Mouse (Mus musculus) urinary bladder, postnatal 4 days (tissue): ENCODE data around the gene Zfp263.
A peak's percentile ranks its signal among the peaks of the same experiment; 100 is the strongest.

Experiments
- DNase-seq, 2 experiments: peaks; one replicate each; pipeline ENCODE4 v3.0.0; 2021 to 2022; ENCODE audit warnings: low spot score in 2 of 2

Zfp263 gene

DNA sequence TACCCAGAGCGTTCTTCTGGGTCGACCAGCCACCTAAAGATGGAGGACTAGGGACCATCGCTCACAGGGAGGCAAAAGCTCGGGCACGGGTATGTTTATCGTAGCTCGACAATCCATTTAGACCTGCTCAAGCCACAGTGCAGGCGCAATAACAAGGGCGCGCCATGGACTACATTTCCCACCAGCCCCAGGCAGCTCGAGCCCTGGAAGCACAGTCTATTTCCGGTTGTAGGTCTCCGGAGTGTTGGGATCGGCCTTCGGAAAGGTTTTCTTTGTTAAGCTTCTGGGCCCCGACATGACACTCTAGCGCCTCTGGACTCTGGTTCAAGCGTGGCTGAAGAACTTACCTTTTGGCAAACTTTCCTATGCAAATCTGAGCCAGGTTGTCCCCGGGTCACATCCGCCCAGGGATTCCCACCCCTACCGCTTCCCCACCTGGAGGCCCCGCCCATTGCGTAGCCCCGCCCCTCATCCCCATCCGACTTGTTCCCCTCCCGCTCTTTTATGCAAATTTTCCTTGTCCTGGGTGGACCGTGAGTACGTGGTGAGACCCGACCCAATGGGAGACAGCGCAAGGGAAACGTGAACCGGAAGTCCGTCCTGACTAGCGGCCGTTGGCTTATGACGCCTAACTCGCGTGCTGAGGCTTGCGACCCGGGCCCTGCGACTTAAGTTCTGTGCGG is at the start of gene Zfp263:
Gene Zfp263, plus strand, starts transcription at position 591 of the 683 bp plus-strand sequence.
- peak; percentile 85 to 88 for DNase-seq

DNA sequence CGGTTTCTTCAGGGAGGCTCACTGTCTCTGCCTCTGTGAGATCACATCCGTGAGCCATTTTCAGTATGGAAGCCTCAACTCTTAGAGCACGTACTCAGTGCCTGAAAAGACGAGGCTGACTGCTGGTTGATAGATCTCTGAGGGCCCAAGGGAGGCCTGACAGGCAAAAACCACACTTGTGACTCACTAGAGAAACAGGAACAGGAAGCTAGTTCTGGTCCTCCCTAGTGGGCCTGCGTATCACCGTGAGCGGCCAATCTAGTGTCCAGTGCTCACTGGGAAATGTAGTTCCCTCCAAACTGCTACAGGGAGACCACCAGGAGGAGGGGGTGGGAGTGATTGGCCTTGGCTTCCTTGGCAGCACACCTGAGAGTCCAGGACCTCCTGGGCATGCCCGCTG is 44.6 kb upstream of the Zfp263 start:
- no peak for DNase-seq

- no peak for DNase-seq
Measured at GRCm38 (mm10) chr16:3700893-3701292, 43.0 kb upstream of the Zfp263 start.

GRCm38 (mm10) chr16:3706680-3707079 is 37.2 kb upstream of the Zfp263 start:
- DNase-seq = no peak

DNA sequence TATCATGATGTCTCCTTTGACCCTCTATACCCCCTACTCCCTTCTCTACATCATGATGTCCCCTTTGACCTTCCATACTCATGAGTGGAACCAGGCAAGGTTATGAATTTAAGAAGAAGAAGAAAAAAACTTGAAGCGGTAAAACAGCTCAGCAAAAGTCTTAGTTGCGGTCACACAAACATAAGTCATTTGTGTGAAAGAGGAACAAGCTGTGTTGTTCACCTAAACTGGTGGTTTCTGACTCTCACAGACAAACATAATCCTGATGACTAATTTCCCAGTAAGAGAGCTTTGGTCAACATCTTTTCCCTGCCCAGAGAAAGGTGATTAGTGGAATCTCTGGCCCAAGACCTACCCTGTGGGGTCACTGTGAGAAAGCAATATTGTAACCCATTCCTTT is 29.2 kb upstream of the Zfp263 start:
- no peak for DNase-seq

DNA sequence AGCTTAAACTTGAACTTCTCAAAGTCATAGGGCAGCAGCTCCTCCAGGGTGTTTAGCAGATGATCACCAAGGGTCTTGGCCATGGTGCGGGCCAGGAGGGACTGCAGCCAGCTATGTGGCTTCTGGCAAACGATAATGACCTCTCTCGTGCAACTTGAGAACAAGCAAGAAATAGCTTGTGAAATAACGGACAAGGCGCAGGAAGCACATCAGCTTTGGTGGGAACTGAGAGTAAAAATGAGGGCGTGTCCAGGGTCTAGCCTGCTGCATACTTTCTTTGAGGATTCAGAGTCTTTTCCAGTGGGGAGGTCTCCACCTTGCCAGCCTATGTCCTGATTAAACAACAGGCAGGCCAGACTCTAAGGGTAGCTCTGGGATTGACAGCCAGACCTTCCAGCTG is 25.9 kb upstream of the Zfp263 start, which contains the start of gene Mefv:
Gene Mefv, minus strand, starts transcription at position 118 of the 400 bp plus-strand sequence.
- no peak for DNase-seq

GRCm38 (mm10) chr16:3723231-3723630 is 20.7 kb upstream of the Zfp263 start:
- no peak for DNase-seq

GRCm38 (mm10) chr16:3727980-3728720 is 15.7 kb upstream of the Zfp263 start:
- DNase-seq = no peak

DNA sequence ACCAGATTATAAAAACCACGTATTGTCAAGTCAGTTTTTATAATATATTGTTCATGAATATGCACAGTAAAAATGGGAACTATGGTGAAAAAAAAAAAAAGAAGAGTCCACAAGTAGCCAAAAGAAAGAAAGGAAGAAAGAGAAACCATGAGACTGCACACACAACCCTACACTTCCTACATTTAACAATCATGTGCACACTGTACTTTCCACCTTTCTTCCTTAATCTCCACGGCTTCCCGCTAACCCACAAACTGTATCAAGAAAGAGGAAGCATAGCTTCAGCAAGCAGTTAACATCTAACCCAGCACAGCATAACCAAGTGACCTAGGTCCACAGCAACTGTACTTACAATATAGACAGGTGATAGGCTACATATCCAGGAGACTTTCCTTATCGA is 11.3 kb upstream of the Zfp263 start:
- no peak for DNase-seq

GRCm38 (mm10) chr16:3733198-3733732 is 10.6 kb upstream of the Zfp263 start:
- DNase-seq = no peak

- no peak for DNase-seq
Measured at GRCm38 (mm10) chr16:3742466-3742865, 1.4 kb upstream of the Zfp263 start.

GRCm38 (mm10) chr16:3744186-3744700 is 350 bp downstream of the Zfp263 start:
- no peak for DNase-seq

DNA sequence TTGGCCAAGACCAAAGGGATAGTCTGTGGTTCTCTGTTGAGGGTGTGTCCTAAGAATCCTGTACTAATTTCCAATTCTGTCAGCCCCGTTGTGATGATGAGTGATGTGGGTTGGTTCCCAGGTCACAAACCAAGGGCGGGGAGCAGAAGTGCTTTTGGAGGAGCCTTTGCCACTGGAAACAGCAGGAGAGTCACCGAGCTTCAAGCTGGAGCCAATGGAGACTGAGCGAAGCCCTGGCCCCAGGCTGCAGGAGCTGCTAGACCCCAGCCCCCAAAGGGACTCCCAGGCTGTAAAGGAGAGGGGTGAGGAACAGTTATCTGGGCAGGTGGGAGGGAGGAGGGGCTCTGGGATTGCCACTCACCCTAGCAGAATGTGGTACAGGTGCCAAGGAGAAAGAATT is 1.8 kb downstream of the Zfp263 start:
- DNase-seq = no peak

- DNase-seq = peak in 1 of 2 experiments; percentile 54
Measured at GRCm38 (mm10) chr16:3748976-3749375, 5.1 kb downstream of the Zfp263 start.

DNA sequence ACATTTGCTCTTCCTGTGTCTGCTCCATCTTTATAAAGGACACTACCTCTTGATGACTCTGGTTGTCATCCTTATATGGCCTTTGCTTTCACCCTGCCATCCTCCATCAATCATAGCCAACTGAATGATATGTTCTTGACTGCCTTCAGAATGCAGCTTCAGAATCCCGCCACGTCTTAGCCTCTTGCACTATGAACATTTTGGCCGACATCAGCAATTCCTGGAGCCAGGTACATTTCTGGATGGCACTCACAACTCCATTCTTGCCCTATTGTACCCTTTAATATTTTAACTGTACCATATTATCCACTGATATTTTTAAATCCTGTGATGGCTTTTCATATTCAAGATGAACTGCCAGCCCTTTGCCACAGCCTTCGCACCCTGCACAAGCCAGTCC is 27.7 kb downstream of the Zfp263 start:
- DNase-seq = no peak

DNA sequence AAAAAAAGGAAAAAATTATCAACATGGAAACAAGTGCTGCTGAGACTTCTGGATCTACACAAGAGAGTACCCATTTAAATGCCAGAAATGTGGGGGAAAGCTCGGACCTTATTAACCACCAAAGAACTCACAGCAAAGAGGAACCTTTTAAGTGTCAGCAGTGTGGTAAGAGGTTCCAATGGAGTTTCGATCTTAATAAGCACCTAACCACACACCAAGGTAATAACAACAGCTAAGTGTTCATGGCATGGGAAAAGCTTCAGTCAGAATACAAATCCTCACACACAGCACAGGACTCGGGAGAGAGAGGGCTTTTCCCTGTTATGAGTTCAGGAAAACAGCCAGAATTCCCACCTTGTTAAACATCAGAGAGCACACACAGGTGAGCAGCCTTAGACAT is 32.5 kb downstream of the Zfp263 start:
- no peak for DNase-seq

- DNase-seq = no peak
Measured at GRCm38 (mm10) chr16:3777986-3778385, 34.1 kb downstream of the Zfp263 start.

GRCm38 (mm10) chr16:3781237-3781636 is 37.3 kb downstream of the Zfp263 start:
- no peak for DNase-seq

- DNase-seq = no peak
Measured at GRCm38 (mm10) chr16:3788394-3788793, 44.5 kb downstream of the Zfp263 start.
